Mouse (Mus musculus) frontal cortex, postnatal 14 days (tissue): ENCODE data around the gene Upp2.

ENCODE experiments used
- DNase-seq, 2 experiments: peaks; one replicate each; pipeline ENCODE4 v3.0.0; 2022; ENCODE audit warnings: low spot score in 2 of 2

Upp2 gene

GRCm38 (mm10) chr2:58754736-58755135, 187.6 kb downstream of the Upp2 start:
- DNase-seq: no peak

- DNase-seq: no peak
These were observed 191.0 kb downstream of the Upp2 start for GRCm38 (mm10) chr2:58758081-58758480.

GRCm38 (mm10) chr2:58759676-58760075, 192.6 kb downstream of the Upp2 start:
- DNase-seq: no peak

GRCm38 (mm10) chr2:58765141-58765540, 198.0 kb downstream of the Upp2 start:
- DNase-seq: peak in 1 of 2 experiments; percentile 28

- DNase-seq: no peak
These were observed 206.7 kb downstream of the Upp2 start for GRCm38 (mm10) chr2:58773833-58774232.

- no peak for DNase-seq
These were observed 211.9 kb downstream of the Upp2 start for GRCm38 (mm10) chr2:58778986-58779495.

GRCm38 (mm10) chr2:58783526-58783925, 216.4 kb downstream of the Upp2 start:
- no peak for DNase-seq

GRCm38 (mm10) chr2:58786177-58786576, 219.1 kb downstream of the Upp2 start:
- DNase-seq: no peak

- no peak for DNase-seq
These were observed 219.6 kb downstream of the Upp2 start for GRCm38 (mm10) chr2:58786681-58787080.

- no peak for DNase-seq
These were observed 220.3 kb downstream of the Upp2 start for GRCm38 (mm10) chr2:58787360-58787759.

GRCm38 (mm10) chr2:58789934-58790333, 222.8 kb downstream of the Upp2 start:
- no peak for DNase-seq

GRCm38 (mm10) chr2:58790361-58790760, 223.3 kb downstream of the Upp2 start:
- no peak for DNase-seq

GRCm38 (mm10) chr2:58794489-58794888, 227.4 kb downstream of the Upp2 start:
- no peak for DNase-seq

GRCm38 (mm10) chr2:58795432-58795831, 228.3 kb downstream of the Upp2 start:
- DNase-seq: no peak

- DNase-seq: no peak
These were observed 230.4 kb downstream of the Upp2 start for GRCm38 (mm10) chr2:58797506-58797905.

GRCm38 (mm10) chr2:58799126-58799525, 232.0 kb downstream of the Upp2 start:
- DNase-seq: no peak

GRCm38 (mm10) chr2:58799623-58800022, 232.5 kb downstream of the Upp2 start:
- DNase-seq: no peak

- DNase-seq: no peak
These were observed 245.8 kb downstream of the Upp2 start for GRCm38 (mm10) chr2:58812941-58813340.

GRCm38 (mm10) chr2:58828910-58829600, 262.0 kb downstream of the Upp2 start:
- DNase-seq: no peak

GRCm38 (mm10) chr2:58829981-58830742, 263.1 kb downstream of the Upp2 start:
- DNase-seq: no peak

GRCm38 (mm10) chr2:58832253-58832980, 265.3 kb downstream of the Upp2 start:
- no peak for DNase-seq

GRCm38 (mm10) chr2:58841021-58841420, 273.9 kb downstream of the Upp2 start:
- no peak for DNase-seq
